Mouse (Mus musculus) intestine, postnatal 0 days (tissue): ENCODE results near the gene Gm9922. TPM values are rescaled to one million over a fixed set of nuclear protein-coding genes. Genes with fewer than 3 reads are reported as not detected.

ENCODE experiments used
- ATAC-seq: fragments of 200-750 bp; cut with Nextera tagmentation; 2 replicates; pipeline ENCODE4 v1.8.0; 2017; ENCODE audit warnings: mild to moderate bottlenecking, moderate TSS enrichment, moderate library complexity
- H3K27ac ChIP-seq: fragments of 300-500 bp; sonication (generic); 2 replicates; pipeline ENCODE4 v1.5.1; 2014; ENCODE audit warnings: mild to moderate bottlenecking, low read depth, low read length, moderate library complexity
- H3K27me3 ChIP-seq: fragments of 300-500 bp; sonication (generic); replicated peaks from 2 replicates; pipeline ENCODE4 v1.6.1; 2014; ENCODE audit warnings: low read length, mixed read lengths; ENCODE audit not compliant: control insufficient read depth, insufficient read depth
- H3K36me3 ChIP-seq: fragments of 300-500 bp; sonication (generic); 2 replicates; pipeline ENCODE4 v1.6.1; 2014; ENCODE audit warnings: mild to moderate bottlenecking, moderate library complexity; ENCODE audit not compliant: control insufficient read depth, insufficient read depth
- H3K4me1 ChIP-seq: fragments of 300-500 bp; sonication (generic); replicated peaks from 2 replicates; pipeline ENCODE4 v1.6.1; 2014; ENCODE audit warnings: antibody characterized with exemption, low read length, mixed read lengths; ENCODE audit not compliant: control insufficient read depth, insufficient read depth
- H3K4me2 ChIP-seq: fragments of 300-500 bp; sonication (generic); replicated peaks from 2 replicates; pipeline ENCODE4 v1.6.1; 2014; ENCODE audit warnings: low read depth, mild to moderate bottlenecking, moderate library complexity
- H3K4me3 ChIP-seq: fragments of 300-500 bp; sonication (generic); 2 replicates; pipeline ENCODE4 v1.5.1; 2014; ENCODE audit warnings: low read depth, low read length
- H3K9ac ChIP-seq: fragments of 300-500 bp; sonication (generic); 2 replicates; pipeline ENCODE4 v1.6.1; 2014; ENCODE audit warnings: mild to moderate bottlenecking, low read depth, low read length
- H3K9me3 ChIP-seq: fragments of 300-500 bp; sonication (generic); 2 replicates; pipeline ENCODE4 v1.6.1; 2016; ENCODE audit warnings: mixed run types; ENCODE audit not compliant: control insufficient read depth
- CTCF ChIP-seq: sonication (generic); IDR thresholded peaks from 2 replicates; pipeline ENCODE4 v1.5.1; 2016; ENCODE audit warnings: low read depth, mild to moderate bottlenecking, control low read depth, antibody characterized with exemption, moderate library complexity
- WGBS: fragments of 180-500 bp; shearing (Covaris S2); extraction: QIAGEN DNeasy Blood & Tissue Kit; methylation state at CpG from one replicate; pipeline ENCODE4 v1.1.7; 2014; 5-methylcytosine and 5-hydroxymethylcytosine counted together
- polyA plus RNA-seq: library from polyadenylated mRNA; unstranded; fragments of >200 nt; fragmentation: Nextera tagmentation; extraction: Ambion mirVana; gene quantifications from 2 replicates; pipeline ENCODE4 v1.2.1, GENCODE M21; 2015

Gene Gm9922
- polyA plus RNA-seq: 0.54 and 0.93 TPM in 2 replicates

DNA sequence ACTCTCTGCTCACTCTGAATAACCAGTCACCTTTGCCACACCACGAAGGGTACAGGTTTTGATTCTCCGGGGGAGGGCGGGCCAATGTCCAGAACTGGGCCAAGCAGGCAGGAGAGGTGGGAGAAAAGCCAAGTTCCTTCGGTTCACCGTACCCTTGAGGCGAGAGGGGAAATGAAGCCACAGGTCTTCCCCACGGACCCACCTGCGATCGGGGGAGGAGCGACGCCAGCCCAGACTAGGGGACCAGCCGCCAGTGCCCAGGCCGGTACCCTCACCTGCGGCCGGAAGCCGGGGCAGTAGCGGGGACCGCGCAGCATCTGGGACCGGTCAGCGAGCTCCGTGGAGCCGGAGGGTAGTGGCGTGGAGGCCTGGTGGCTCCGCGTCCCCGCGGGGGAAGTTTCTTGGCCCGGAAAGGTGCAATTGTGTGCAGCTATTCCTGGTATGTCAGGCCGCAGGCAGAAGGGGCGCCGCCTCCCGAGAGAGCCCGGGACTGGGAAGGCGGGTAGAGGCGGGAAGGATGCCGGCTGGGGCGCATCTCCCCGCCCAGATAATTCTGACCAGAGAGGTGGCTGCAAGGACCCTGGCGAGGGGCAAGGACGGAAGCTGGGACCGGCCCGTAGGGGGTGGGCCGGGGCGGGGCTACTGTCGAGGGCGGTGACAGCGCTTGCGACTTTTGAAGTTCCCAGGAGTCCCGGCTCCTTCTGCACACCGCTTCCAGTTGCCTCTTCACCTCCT, at the start of gene Gm9922, which contains the start of gene Lmo7:
Gene Gm9922, minus strand, starts transcription at position 578 of the 735 bp plus-strand sequence.
Gene Lmo7, plus strand, starts transcription at position 721 of the 735 bp plus-strand sequence.
- no peaks in the 10 kb centered on the region for H3K9me3 ChIP-seq
- ATAC-seq: peak; percentile 59
- peaks cover 8% of the 10 kb centered on the region; the same call in 1 of the 2 replicates for H3K27me3 ChIP-seq
- TF ChIP-seq CTCF: peak; percentile 34; the same call in 1 of the 2 replicates
- H3K36me3 ChIP-seq: no peaks in the 10 kb centered on the region
- no peak within 1 kb of the TSS for H3K27ac ChIP-seq
- H3K4me2 ChIP-seq: peak within 1 kb of the TSS; percentile 99
- H3K4me1 ChIP-seq: peaks cover 5% of the 10 kb centered on the region; the same call in 1 of the 2 replicates
- peak within 1 kb of the TSS; percentile 43 for H3K9ac ChIP-seq
- under 1% methylated on average over 50 of the region's 51 CpGs for WGBS
- peak within 1 kb of the TSS; percentile 71 for H3K4me3 ChIP-seq

DNA sequence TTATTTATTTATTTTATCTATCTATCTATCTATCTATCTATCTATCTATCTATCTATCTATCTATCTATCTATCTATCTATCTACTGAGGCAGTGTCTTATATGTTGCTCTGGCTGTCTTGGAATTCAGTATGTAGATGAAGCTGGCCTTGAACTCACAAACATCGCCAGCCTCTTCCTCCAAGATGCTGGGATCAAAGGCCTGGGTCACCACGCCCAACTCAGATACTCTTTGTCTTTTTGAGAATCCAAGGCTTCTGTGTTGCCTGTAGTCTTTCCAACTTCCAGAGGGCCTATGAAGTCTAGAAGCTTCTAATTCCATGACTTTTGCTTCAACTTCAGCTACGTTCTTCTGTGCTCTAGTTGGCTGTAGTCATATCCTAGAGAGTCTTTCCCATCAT, 48.8 kb upstream of the Gm9922 start:
- Histone ChIP-seq H3K27me3 (no peaks in the 10 kb centered on the region), H3K9ac (no peak overlapping the region), H3K9me3 (no peaks in the 10 kb centered on the region), H3K4me3 (no peak overlapping the region), H3K27ac (no peak overlapping the region), H3K4me1 (no peaks in the 10 kb centered on the region), H3K4me2 (no peak overlapping the region), H3K36me3 (no peaks in the 10 kb centered on the region)
- no peak for ATAC-seq
- no peak for TF ChIP-seq CTCF
- WGBS: 94% methylated on average over 3 of the region's 3 CpGs

- Histone ChIP-seq H3K36me3 (no peaks in the 10 kb centered on the region), H3K27me3 (no peaks in the 10 kb centered on the region), H3K9me3 (no peaks in the 10 kb centered on the region), H3K27ac (no peak overlapping the region), H3K4me3 (no peak overlapping the region), H3K9ac (no peak overlapping the region), H3K4me2 (no peak overlapping the region), H3K4me1 (no peaks in the 10 kb centered on the region)
- ATAC-seq: no peak
- 58% methylated on average over 3 of the region's 3 CpGs for whole genome bisulfite sequencing
- TF ChIP-seq CTCF: no peak
These were observed 47.5 kb upstream of the Gm9922 start for GRCm38 (mm10) chr14:101777129-101777493.

- H3K4me2 ChIP-seq: no peak overlapping the region
- H3K4me3 ChIP-seq: no peak overlapping the region
- no peaks in the 10 kb centered on the region for H3K9me3 ChIP-seq
- H3K9ac ChIP-seq: no peak overlapping the region
- no peak for ATAC-seq
- H3K27ac ChIP-seq: no peak overlapping the region
- H3K27me3 ChIP-seq: no peaks in the 10 kb centered on the region
- no peak for TF ChIP-seq CTCF
- 35% methylated on average over 4 of the region's 4 CpGs for WGBS
- no peaks in the 10 kb centered on the region for H3K36me3 ChIP-seq
- no peaks in the 10 kb centered on the region for H3K4me1 ChIP-seq
These were observed 46.9 kb upstream of the Gm9922 start for GRCm38 (mm10) chr14:101776296-101777128.

DNA sequence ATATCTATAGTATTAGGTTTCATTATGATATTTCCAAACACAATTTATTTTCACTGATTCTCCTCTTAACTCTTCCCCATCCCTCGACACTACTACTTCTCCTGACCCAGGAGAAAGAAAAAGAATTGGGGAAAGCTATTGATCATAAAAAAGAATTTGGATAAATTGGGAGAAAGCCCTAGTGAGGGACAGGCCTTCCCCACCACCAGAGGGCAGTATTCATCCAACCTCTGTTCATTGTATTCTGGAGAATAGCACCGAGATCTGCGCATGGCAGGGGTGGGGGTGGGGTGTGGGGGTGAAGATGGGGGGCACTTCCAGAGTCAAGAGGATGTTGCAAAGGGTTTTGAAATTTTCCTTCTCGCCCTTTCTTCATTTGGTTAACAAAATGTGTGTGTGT, 45.0 kb upstream of the Gm9922 start:
- WGBS: 45% methylated on average over 4 of the region's 4 CpGs
- no peaks in the 10 kb centered on the region for H3K9me3 ChIP-seq
- TF ChIP-seq CTCF: peak; percentile 68
- no peak overlapping the region for H3K4me3 ChIP-seq
- H3K36me3 ChIP-seq: no peaks in the 10 kb centered on the region
- H3K27ac ChIP-seq: no peak overlapping the region
- H3K9ac ChIP-seq: no peak overlapping the region
- H3K4me2 ChIP-seq: no peak overlapping the region
- no peak for ATAC-seq
- no peaks in the 10 kb centered on the region for H3K4me1 ChIP-seq
- no peaks in the 10 kb centered on the region for H3K27me3 ChIP-seq

- Histone ChIP-seq H3K36me3 (no peaks in the 10 kb centered on the region), H3K4me3 (no peak overlapping the region), H3K9ac (no peak overlapping the region), H3K27ac (no peak overlapping the region), H3K27me3 (no peaks in the 10 kb centered on the region), H3K4me1 (no peaks in the 10 kb centered on the region), H3K4me2 (no peak overlapping the region), H3K9me3 (no peaks in the 10 kb centered on the region)
- no peak for ATAC-seq
- 91% methylated on average over 6 of the region's 6 CpGs for WGBS
- no peak for TF ChIP-seq CTCF
These were observed 42.1 kb upstream of the Gm9922 start for GRCm38 (mm10) chr14:101771756-101772155.
